Mouse (Mus musculus) stomach, embryonic 14.5 days (tissue): ENCODE data around the gene Kctd7. TPM values are rescaled to one million over a fixed set of nuclear protein-coding genes. Genes with fewer than 3 reads are reported as not detected.

ENCODE experiments used
- ATAC-seq: fragments of 200-750 bp; cut with Nextera tagmentation; 2 replicates; pipeline ENCODE4 v1.8.0; 2017; ENCODE audit warnings: low read depth, moderate TSS enrichment; ENCODE audit not compliant: insufficient number of reproducible peaks, insufficient read depth, low FRiP score
- H3K27ac ChIP-seq: fragments of 300-500 bp; sonication (generic); 2 replicates; pipeline ENCODE4 v1.5.1; 2014; ENCODE audit warnings: mild to moderate bottlenecking, low read length, moderate library complexity, mixed read lengths
- H3K27me3 ChIP-seq: fragments of 300-500 bp; sonication (generic); 2 replicates; pipeline ENCODE4 v1.6.1; 2014; ENCODE audit warnings: low read length, control low read depth, mixed read lengths; ENCODE audit not compliant: control insufficient read depth, insufficient read depth
- H3K36me3 ChIP-seq: fragments of 300-500 bp; sonication (generic); 2 replicates; pipeline ENCODE4 v1.6.1; 2014; ENCODE audit warnings: mild to moderate bottlenecking, control low read depth, low read length, moderate library complexity, mixed read lengths; ENCODE audit not compliant: control insufficient read depth, insufficient read depth
- H3K4me1 ChIP-seq: fragments of 300-500 bp; sonication (generic); 2 replicates; pipeline ENCODE4 v1.6.1; 2014; ENCODE audit warnings: low read length, control low read depth, mixed read lengths; ENCODE audit not compliant: control insufficient read depth, insufficient read depth
- H3K4me2 ChIP-seq: fragments of 300-500 bp; sonication (generic); replicated peaks from 2 replicates; pipeline ENCODE4 v1.6.1; 2014; ENCODE audit warnings: low read depth, low read length, control low read depth
- H3K4me3 ChIP-seq: fragments of 300-500 bp; sonication (generic); 2 replicates; pipeline ENCODE4 v1.5.1; 2014; ENCODE audit warnings: low read depth, low read length, control low read depth
- H3K9ac ChIP-seq: fragments of 300-500 bp; sonication (generic); replicated peaks from 2 replicates; pipeline ENCODE4 v1.6.1; 2014; ENCODE audit warnings: low read depth, mild to moderate bottlenecking, control low read depth, low read length, moderate library complexity, mixed read lengths
- H3K9me3 ChIP-seq: fragments of 300-500 bp; sonication (generic); 2 replicates; pipeline ENCODE4 v1.6.1; 2016; ENCODE audit warnings: low read depth, low read length, control low read depth; ENCODE audit not compliant: control insufficient read depth
- WGBS: fragments of 180-500 bp; shearing (Covaris S2); extraction: QIAGEN DNeasy Blood & Tissue Kit; methylation state at CpG from one replicate; pipeline ENCODE4 v1.1.7; 2014; 5-methylcytosine and 5-hydroxymethylcytosine counted together
- polyA plus RNA-seq: library from polyadenylated mRNA; unstranded; fragments of >200 nt; fragmentation: Nextera tagmentation; extraction: Ambion mirVana; gene quantifications from 2 replicates; pipeline ENCODE4 v1.2.1, GENCODE M21; 2014

Kctd7 gene
- polyA plus RNA-seq, 1 experiment from 2014 or later: 5.0 TPM

GRCm38 (mm10) chr5:130171956-130172601, 27.4 kb downstream of the Kctd7 start:
- Histone ChIP-seq H3K4me1 (peaks cover 12% of the 10 kb centered on the region; the same call in 1 of the 2 replicates), H3K9me3 (no peaks in the 10 kb centered on the region), H3K4me2 (peak overlapping the region; percentile 63), H3K27ac (peak overlapping the region; percentile 79), H3K4me3 (peak overlapping the region; percentile 96), H3K36me3 (no peaks in the 10 kb centered on the region), H3K9ac (peak overlapping the region; percentile 82), H3K27me3 (no peaks in the 10 kb centered on the region)
- WGBS: 1% methylated on average over 35 of the region's 46 CpGs
- ATAC-seq: peak; percentile 19

- Histone ChIP-seq H3K9ac (no peak overlapping the region), H3K27ac (no peak overlapping the region), H3K4me3 (peak overlapping the region; percentile 96; the same call in 1 of the 2 replicates), H3K4me2 (peak overlapping the region; percentile 63), H3K27me3 (no peaks in the 10 kb centered on the region), H3K4me1 (peaks cover 16% of the 10 kb centered on the region; the same call in 1 of the 2 replicates), H3K9me3 (no peaks in the 10 kb centered on the region), H3K36me3 (no peaks in the 10 kb centered on the region)
- WGBS: 79% methylated on average over 4 of the region's 4 CpGs
- no peak for ATAC-seq
Observed at GRCm38 (mm10) chr5:130173012-130173411, 28.4 kb downstream of the Kctd7 start.

- peaks cover 18% of the 10 kb centered on the region for H3K4me1 ChIP-seq
- no peak for ATAC-seq
- no peak overlapping the region for H3K4me2 ChIP-seq
- H3K4me3 ChIP-seq: no peak overlapping the region
- no peak overlapping the region for H3K27ac ChIP-seq
- no peaks in the 10 kb centered on the region for H3K36me3 ChIP-seq
- 48% methylated on average over 4 of the region's 4 CpGs for WGBS
- H3K27me3 ChIP-seq: no peaks in the 10 kb centered on the region
- no peak overlapping the region for H3K9ac ChIP-seq
- H3K9me3 ChIP-seq: no peaks in the 10 kb centered on the region
Observed at GRCm38 (mm10) chr5:130177871-130178270, 33.2 kb downstream of the Kctd7 start.

GRCm38 (mm10) chr5:130180362-130180761, 35.7 kb downstream of the Kctd7 start:
- no peak overlapping the region for H3K4me2 ChIP-seq
- H3K4me3 ChIP-seq: no peak overlapping the region
- WGBS: 68% methylated on average over 7 of the region's 7 CpGs
- H3K9me3 ChIP-seq: no peaks in the 10 kb centered on the region
- H3K36me3 ChIP-seq: no peaks in the 10 kb centered on the region
- H3K4me1 ChIP-seq: peaks cover 21% of the 10 kb centered on the region
- no peaks in the 10 kb centered on the region for H3K27me3 ChIP-seq
- ATAC-seq: no peak
- H3K27ac ChIP-seq: no peak overlapping the region
- H3K9ac ChIP-seq: no peak overlapping the region

- ATAC-seq: no peak
- Histone ChIP-seq H3K27ac (no peak overlapping the region), H3K9me3 (no peaks in the 10 kb centered on the region), H3K4me2 (no peak overlapping the region), H3K9ac (no peak overlapping the region), H3K27me3 (no peaks in the 10 kb centered on the region), H3K36me3 (no peaks in the 10 kb centered on the region), H3K4me1 (peaks cover 21% of the 10 kb centered on the region), H3K4me3 (no peak overlapping the region)
- 73% methylated on average over 6 of the region's 6 CpGs for WGBS
Observed at GRCm38 (mm10) chr5:130181740-130182540, 37.3 kb downstream of the Kctd7 start.

- WGBS: 46% methylated on average over 3 of the region's 3 CpGs
Observed at GRCm38 (mm10) chr5:130182541-130182821, 37.8 kb downstream of the Kctd7 start.

GRCm38 (mm10) chr5:130184193-130184856, 39.7 kb downstream of the Kctd7 start:
- Histone ChIP-seq H3K27ac (no peak overlapping the region), H3K4me2 (no peak overlapping the region), H3K9me3 (no peaks in the 10 kb centered on the region), H3K4me1 (0 out of 2 replicates have a peak, but pooled peaks cover 14% of the 10 kb centered on the region), H3K36me3 (peaks cover 4% of the 10 kb centered on the region; the same call in 1 of the 2 replicates), H3K9ac (no peak overlapping the region), H3K4me3 (no peak overlapping the region), H3K27me3 (no peaks in the 10 kb centered on the region)
- 84% methylated on average over 9 of the region's 9 CpGs for WGBS
- ATAC-seq: no peak

More at GRCm38 (mm10) chr5:130182541-130182821, 37.8 kb downstream of the Kctd7 start:
- Histone ChIP-seq H3K9ac (no peak overlapping the region), H3K27ac (no peak overlapping the region), H3K27me3 (no peaks in the 10 kb centered on the region), H3K4me2 (no peak overlapping the region), H3K4me1 (peaks cover 21% of the 10 kb centered on the region), H3K36me3 (0 out of 2 replicates have a peak, but pooled peaks cover under 1% of the 10 kb centered on the region), H3K4me3 (no peak overlapping the region), H3K9me3 (no peaks in the 10 kb centered on the region)
- no peak for ATAC-seq

GRCm38 (mm10) chr5:130185312-130185711, 40.7 kb downstream of the Kctd7 start:
- ATAC-seq: no peak
- Histone ChIP-seq H3K4me3 (no peak overlapping the region), H3K4me2 (no peak overlapping the region), H3K9me3 (no peaks in the 10 kb centered on the region), H3K36me3 (peaks cover 11% of the 10 kb centered on the region; the same call in 1 of the 2 replicates), H3K27ac (no peak overlapping the region), H3K9ac (no peak overlapping the region), H3K27me3 (no peaks in the 10 kb centered on the region), H3K4me1 (0 out of 2 replicates have a peak, but pooled peaks cover 13% of the 10 kb centered on the region)
- 75% methylated on average over 6 of the region's 6 CpGs for WGBS
